Mouse (Mus musculus): ENCODE measurements around the gene Kcnk10.

GRCm38 (mm10) chr12:98606595-98607290 is 28.6 kb upstream of the Kcnk10 start:
- no peak for TF ChIP-seq FLI1 (IDR thresholded peaks at IDR 0.05; ENCODE audit: low read length)
- no peak for TF ChIP-seq GATA1 (IDR thresholded peaks at IDR 0.05; ENCODE audit: borderline replicate concordance, low read length)

All from megakaryocyte, embryonic 14.5 days (primary cell).